Mouse (Mus musculus): Measurements from ENCODE around the gene Olfr523.
A peak's percentile ranks its signal among the peaks of the same experiment; 100 is the strongest.
"Not testable (repeated sequence)": the region's sequence is repeated elsewhere in the genome, so short reads cannot be mapped to it uniquely, and the experiment has no call there.

Gene Olfr523

GRCm38 (mm10) chr7:140172936-140173335, at the start of gene Olfr523:
TSS of gene Olfr523 (plus strand) at chr7:140173217.
- DNase-seq (ENCODE audit: low read depth, low spot score): no peak

GRCm38 (mm10) chr7:140124382-140124781, 48.6 kb upstream of the Olfr523 start:
- DNase-seq (ENCODE audit: low read depth, low spot score): no peak

- DNase-seq (ENCODE audit: low read depth, low spot score): peak; percentile 80
These were observed 47.6 kb upstream of the Olfr523 start for GRCm38 (mm10) chr7:140125278-140126021.

GRCm38 (mm10) chr7:140126022-140126350, 47.0 kb upstream of the Olfr523 start:
- no peak for DNase-seq (ENCODE audit: low read depth, low spot score)

- DNase-seq (ENCODE audit: low read depth, low spot score): no peak
These were observed 46.1 kb upstream of the Olfr523 start for GRCm38 (mm10) chr7:140126934-140127333.

- no peak for DNase-seq (ENCODE audit: low read depth, low spot score)
These were observed 45.1 kb upstream of the Olfr523 start for GRCm38 (mm10) chr7:140127911-140128310.

GRCm38 (mm10) chr7:140132184-140132583, 40.8 kb upstream of the Olfr523 start:
- not testable (repeated sequence) for DNase-seq (ENCODE audit: low read depth, low spot score)

GRCm38 (mm10) chr7:140134033-140134432, 39.0 kb upstream of the Olfr523 start:
- DNase-seq (ENCODE audit: low read depth, low spot score): not testable (repeated sequence)

- no peak for DNase-seq (ENCODE audit: low read depth, low spot score)
These were observed 37.8 kb upstream of the Olfr523 start for GRCm38 (mm10) chr7:140135106-140135770.

GRCm38 (mm10) chr7:140137135-140138020, 35.6 kb upstream of the Olfr523 start, which contains the start of gene Mtg1:
TSS of gene Mtg1 (plus strand) at chr7:140137564.
- DNase-seq (ENCODE audit: low read depth, low spot score): peak; percentile 92

- DNase-seq (ENCODE audit: low read depth, low spot score): no peak
These were observed 35.1 kb upstream of the Olfr523 start for GRCm38 (mm10) chr7:140138021-140138310.

- DNase-seq (ENCODE audit: low read depth, low spot score): no peak
These were observed 31.7 kb upstream of the Olfr523 start for GRCm38 (mm10) chr7:140141350-140141749.

GRCm38 (mm10) chr7:140144550-140144949, 28.5 kb upstream of the Olfr523 start:
- DNase-seq (ENCODE audit: low read depth, low spot score): no peak

GRCm38 (mm10) chr7:140153383-140153782, 19.6 kb upstream of the Olfr523 start:
- no peak for DNase-seq (ENCODE audit: low read depth, low spot score)

- DNase-seq (ENCODE audit: low read depth, low spot score): no peak
These were observed 19.2 kb upstream of the Olfr523 start for GRCm38 (mm10) chr7:140153829-140154217.

GRCm38 (mm10) chr7:140154218-140154927, 18.6 kb upstream of the Olfr523 start, which contains the start of gene Sprn:
TSS of gene Sprn (minus strand) at chr7:140154877.
- peak; percentile 51 for DNase-seq (ENCODE audit: low read depth, low spot score)

- DNase-seq (ENCODE audit: low read depth, low spot score): no peak
These were observed 12.7 kb upstream of the Olfr523 start for GRCm38 (mm10) chr7:140160363-140160762.

- no peak for DNase-seq (ENCODE audit: low read depth, low spot score)
These were observed 8.4 kb upstream of the Olfr523 start, which contains the start of gene Olfr522 for GRCm38 (mm10) chr7:140164664-140165063. TSS of gene Olfr522 (minus strand) at chr7:140164764.

GRCm38 (mm10) chr7:140167950-140168349, 5.1 kb upstream of the Olfr523 start:
- DNase-seq (ENCODE audit: low read depth, low spot score): no peak

GRCm38 (mm10) chr7:140169386-140169785, 3.6 kb upstream of the Olfr523 start:
- DNase-seq (ENCODE audit: low read depth, low spot score): no peak

- DNase-seq (ENCODE audit: low read depth, low spot score): no peak
These were observed 2.2 kb upstream of the Olfr523 start for GRCm38 (mm10) chr7:140170863-140171262.

Data from retina, postnatal 7 days (tissue).